Mouse (Mus musculus) inflammation-experienced regulatory T-cells, adult 6 months (primary cell): Measurements from ENCODE around the gene A930017K11Rik. TPM values are rescaled to one million over a fixed set of nuclear protein-coding genes. Genes with fewer than 3 reads are reported as not detected.

Experiments used
- ATAC-seq: one replicate; pipeline ENCODE4 v1.8.0; 2017
- polyA plus RNA-seq, 3 experiments: library from polyadenylated mRNA; unstranded; fragments of 100-300 nt; shearing (Covaris generic); gene quantifications; one replicate each; pipeline ENCODE4 v1.2.1; 2017

A930017K11Rik gene
- not detected for polyA plus RNA-seq

DNA sequence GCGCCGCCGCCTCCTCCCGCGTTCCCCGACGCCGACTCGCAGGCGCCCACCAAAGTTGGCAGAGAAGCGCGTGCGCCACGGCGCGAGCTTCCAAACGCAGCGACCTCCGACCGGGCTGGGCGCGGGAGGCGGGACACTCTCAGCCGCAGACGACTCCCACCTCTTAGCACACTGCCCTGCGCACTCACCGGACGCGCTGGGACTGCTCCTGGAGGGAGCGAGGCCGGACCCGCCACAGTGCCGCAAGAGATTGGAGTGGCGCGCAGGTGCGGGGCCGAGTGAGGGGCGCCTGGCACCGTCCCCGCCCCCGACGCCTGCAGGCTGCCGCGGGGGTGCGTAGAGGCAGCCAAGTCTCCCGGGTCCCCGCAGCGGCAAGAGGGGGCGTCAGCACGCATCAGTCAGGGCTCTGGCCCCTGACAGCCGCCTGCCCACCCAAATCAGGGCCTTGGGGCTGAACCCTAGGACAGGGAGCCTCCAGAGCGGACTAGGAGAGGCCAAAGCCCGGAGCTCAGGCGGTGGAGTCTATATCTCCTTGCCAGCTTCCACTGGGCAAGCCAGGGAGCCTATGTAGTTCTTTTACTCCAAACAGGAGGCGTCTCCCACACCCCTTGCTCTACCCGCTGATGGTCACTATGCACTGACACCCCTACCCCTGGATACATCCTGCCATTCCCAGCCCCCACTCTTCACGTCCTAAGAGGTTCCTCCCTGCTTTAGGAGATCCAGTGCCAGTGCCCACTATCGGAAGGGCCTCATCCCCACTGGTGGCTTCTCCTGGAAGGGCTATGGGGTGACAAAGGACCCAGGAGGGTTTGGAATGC, at the start of gene A930017K11Rik:
Gene A930017K11Rik, minus strand, starts transcription at position 763 of the 821 bp plus-strand sequence.
- no peak for ATAC-seq

DNA sequence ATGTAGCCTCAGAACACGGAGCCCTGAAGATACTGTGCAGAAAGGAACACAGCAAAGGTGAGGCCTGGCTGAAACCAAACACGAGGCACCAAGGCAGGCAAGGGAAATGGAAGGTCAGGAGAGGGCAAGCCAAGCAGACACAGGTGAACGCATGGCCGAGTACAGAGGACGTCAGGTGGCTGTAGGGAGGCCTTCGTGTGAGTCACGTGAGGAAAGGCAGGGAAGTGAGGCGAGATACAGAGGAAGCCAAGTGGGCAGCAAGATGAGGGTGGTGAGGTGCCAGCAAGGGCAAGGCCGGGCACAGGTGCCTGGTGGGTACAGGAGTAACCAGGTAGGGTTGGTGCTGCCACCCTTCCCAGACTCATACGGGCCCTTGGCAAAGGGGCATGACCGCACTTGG, 46.1 kb upstream of the A930017K11Rik start:
- ATAC-seq = no peak

DNA sequence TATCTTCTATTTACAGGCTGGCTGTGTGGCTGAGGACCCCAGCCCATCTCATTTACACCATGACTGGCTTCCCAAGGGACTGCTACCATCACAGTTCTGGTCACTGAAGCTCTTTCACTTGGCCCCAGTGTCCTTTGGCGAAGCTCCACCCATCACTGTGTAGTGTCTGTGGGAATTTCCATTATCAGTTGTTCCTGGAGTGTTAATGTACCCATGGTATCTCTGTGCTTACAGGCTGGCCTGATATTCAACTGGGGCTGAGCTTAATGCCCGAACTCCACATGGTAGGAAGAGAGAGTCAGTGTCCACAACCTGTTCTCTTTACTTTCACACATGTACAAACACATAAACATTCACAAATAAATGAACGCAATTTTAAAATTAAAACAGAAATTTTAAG, 41.1 kb upstream of the A930017K11Rik start:
- no peak for ATAC-seq

DNA sequence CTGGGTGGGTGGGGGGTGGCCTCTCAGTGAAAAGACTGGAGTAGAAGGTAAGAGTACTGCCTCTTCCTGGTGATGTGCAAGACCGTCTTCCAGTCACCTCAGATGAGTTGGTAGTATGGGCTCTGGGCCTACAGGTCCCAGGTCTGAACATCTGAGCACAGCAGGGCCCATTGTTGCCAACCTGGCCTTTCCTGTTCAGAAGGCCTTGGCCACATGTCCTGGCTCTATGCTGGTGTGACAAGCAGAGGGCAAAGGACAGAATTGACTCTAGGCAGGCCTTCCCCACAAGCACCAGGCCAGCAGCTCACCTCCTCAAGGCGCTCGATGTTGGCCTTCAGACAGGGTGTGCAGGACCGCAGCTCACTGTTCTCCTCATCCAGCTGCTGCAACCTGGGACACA, 39.9 kb upstream of the A930017K11Rik start:
- no peak for ATAC-seq

DNA sequence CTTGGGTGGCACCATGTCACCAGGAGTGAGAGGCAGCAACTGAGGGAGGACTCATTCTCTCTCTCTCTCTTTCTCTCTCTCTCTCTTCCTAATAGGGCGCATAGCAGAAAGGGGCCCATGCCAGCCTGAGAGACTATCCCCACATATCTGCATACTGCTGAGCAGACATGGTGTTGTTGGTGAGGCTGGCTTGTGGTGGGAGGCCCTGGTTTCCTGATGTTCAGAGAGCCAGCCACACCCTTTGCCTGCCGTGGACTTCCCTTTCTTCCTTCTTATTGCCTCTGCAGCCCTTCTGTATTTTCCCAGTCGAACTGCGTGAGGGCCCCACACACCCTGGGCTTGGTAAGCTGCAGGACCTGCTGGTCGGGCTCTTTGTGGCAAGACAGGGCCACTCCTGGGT, 38.0 kb upstream of the A930017K11Rik start:
- no peak for ATAC-seq

DNA sequence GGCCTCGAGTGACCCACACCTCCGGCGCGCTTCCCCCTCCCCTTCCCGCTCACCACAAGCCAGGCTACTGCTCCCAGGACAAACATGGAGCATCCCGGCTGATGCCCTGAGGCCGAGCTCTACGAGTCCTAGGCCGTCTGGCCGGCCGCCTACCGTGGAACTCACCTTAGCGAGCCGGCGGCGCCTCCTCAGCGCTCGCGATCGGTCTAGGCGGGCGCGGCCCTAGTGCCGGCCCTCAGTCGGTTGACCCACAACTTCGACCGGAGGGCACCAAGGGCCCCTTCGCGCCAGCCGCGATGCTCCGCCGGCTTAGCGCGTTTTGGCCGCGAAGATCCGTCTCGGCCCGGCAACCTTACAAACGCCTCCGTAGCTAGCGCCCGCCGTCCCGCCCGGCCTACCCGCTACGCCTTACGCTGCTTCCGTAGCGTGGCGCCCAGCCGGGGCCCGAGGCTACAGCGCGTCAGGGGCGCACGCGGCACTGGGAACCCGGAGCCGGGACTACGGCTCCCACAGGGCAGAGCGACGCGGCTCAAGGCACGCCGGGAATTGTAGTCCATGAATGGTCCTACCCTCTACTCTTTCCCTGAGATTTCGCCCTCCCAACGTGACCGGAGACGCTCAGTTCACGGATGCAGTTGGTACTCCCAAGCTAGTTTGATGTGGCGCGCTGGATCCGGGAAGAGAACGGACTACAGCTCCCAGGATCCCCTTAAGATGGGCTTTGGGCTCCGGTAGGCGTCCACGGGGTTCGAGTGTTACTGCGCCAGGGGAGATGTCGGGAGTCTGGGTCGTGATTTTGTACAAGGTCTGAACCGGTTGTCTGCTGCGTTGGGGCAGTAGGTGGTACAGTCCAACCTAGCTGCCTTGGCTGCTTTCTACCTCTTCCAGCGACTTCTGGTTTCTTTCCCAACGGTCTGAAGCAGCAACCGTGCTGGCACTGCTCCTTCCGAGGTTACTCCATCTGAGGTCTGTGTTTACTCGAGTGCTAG, 33.2 kb upstream of the A930017K11Rik start, which contains the start of gene Capn15:
Gene Capn15, minus strand, starts transcription at position 491 of the 989 bp plus-strand sequence.
- peak; percentile 99 for ATAC-seq

DNA sequence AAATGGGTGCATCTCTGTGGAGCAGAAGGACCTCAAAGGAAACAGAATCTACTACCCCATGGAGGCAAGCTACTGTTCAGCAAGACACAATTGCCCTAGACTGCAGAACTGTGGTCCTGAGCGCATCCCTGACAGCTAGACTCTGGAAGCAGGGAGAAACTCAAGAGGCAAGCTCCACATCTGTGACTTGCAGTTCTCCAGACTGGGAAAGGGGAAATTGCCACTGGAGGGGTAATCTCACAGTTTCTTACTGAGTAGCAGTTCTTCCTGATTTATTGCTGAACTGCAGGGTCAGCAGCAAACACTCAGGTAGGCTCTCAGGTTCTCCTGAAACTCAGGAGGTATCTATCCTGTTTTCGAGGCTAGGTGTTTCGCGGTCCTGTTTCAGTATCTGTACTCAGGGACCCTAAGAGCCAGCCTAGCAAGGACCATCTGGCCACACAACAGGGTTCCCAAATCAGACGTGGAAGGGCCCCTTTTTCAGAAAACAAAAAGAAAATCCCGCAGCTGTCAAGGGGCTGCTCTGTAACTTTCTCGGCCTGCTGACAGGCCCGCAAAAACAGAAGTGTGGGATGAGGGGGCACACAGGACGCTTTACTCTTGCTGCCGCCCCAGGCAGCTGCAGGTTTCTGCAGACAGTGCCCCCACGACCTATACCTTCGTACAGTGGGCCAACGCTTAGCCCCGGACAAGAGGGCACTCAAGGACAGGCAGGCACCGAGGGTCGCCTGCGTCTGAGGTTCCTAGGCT, 32.4 kb upstream of the A930017K11Rik start:
- peak; percentile 11 for ATAC-seq

DNA sequence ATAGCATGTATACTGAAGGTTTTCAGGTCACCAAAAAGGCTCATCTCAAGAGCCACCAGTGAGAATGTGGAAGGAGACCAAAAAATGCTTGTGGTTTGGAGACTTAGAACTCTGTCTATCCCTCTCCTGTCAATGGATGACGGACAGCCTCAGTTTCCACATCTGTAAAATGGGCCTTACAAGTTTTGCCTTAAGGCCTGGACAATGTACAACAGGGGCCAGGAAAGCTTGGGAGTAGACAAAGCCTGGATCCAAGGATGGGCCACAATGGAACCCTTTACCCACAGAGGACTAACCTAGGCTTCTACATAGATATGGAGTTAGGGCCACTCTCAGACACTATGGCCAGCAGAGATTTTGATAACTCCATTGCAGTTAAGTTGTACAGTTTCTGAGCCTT, 31.7 kb upstream of the A930017K11Rik start:
- no peak for ATAC-seq

DNA sequence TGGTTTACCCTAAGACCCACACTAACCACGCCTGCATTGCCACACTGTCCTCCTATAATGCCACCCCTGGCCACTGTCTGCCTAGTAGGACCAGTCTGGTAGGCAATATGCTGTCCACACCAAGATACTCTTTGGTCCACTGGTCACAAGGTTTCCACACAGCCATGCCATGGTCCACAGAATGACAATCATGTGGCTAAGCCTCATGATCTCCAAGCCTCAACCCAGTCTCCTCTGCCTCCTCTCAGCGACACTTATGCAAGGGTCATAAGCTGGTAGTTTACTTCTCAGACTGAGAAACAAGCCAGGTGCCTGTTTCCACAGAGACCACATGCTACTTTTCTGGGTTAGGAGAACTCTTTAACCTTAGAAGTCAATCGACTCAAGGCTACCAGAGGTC, 30.5 kb upstream of the A930017K11Rik start:
- ATAC-seq = no peak

DNA sequence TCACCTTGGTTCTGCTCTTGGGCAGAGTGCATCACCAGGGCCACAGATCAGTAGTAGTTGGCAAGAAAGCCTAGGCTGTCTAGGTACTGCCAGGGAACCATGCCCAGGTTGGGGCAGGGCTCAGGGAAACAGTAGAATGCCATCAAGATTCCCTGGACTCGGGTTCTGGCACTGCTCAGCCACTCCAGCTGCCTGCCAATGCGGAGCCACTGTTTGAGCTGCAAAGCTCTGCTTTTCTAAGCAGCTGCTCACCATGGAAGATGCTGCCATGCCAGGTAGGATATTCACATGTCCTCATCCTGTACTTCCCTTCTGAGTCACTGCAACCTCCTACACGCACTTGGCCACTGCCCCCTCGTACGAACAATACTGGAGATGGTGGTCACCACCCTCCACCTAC, 28.5 kb upstream of the A930017K11Rik start:
- no peak for ATAC-seq

DNA sequence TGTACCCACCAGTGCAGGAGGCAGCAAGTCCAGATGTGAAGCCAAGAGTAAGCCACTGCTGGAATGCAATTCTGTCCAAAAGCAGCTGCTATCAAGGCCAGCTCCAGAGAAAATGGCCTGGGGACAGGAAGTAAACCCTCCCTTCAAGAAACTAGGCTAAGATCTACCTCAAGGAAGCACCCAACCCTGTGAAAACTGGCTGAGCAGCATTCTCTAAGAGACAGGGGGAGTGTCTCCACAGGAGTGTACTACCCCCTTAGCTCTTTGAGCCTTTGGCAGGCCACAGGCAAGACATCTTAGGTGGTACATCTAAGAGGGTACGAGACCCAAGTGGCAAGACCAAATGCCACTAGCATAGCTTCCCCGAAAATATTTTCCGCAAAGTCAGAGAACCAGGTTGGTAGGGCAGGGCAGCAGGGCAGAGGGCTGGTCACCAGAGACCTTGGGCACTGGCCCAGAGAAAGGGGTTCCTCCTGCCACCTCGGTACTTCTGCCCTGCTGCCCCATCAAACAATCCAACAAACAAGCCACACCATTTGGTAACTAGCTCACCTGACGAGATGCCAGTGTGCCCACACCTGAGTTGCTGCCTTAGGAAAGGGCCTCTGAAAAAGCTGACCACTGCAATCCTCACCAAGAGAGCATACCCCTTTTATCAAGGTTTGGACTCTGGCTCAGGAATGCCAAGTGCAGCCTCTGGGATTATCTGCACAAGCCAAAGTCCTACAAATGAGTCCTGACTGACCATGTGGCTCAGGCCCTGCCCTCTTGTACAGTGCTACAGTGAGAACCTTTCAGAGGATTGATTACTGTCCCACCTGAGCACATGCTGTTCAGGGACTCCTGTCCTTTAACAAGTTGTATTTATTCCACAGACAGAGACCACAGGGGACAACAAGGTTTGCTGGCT, 27.7 kb upstream of the A930017K11Rik start:
- ATAC-seq = no peak

DNA sequence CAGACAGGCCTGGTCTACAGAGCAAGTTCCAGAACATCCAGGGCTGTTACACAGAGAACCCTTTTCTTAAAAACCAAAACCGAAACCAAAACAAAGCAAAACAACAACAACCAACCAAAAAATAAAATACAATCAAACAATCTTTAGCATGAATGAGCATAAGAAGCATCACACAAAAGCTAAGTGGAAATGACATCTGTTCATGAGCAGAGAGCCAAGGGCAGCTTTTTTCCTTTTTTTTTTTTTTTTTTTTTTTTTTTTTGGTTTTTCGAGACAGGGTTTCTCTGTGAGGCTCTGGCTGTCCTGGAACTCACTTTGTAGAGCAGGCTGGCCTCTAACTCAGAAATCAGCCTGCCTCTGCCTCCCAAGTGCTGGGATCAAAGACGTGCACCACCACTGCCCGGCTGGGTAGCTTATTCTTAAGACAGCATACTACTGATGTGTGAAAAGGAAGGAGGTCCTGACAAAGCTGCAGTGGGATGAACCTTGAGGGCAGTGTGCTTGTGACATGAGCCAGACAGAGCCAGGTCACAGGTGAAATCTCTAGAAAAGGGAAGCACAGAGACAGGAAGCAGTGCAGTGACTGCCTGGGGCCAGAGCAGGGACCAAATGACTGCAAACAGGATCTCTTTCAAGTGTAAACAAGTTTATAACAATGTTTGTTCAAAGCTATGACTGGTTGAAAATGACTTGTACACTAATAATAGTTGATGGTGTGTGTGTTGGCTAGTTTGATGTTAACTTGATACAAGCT, 18.8 kb upstream of the A930017K11Rik start:
- no peak for ATAC-seq

DNA sequence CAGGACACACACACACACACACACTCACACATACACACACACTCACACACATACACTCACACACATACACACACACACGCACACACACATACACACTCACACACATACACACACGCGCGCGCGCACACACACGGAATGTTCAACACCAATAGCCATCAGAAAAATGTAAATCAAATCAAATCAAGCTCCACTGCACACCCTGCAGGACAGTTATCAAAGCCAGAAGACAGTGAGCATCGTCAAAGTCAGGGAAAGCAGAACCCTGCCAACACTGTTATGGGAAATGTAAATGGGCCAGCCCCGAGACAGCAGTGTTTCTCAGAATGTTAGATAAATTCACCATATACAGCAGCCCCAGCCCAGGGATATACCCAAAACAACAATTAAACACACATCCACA, 18.1 kb upstream of the A930017K11Rik start:
- ATAC-seq = no peak

DNA sequence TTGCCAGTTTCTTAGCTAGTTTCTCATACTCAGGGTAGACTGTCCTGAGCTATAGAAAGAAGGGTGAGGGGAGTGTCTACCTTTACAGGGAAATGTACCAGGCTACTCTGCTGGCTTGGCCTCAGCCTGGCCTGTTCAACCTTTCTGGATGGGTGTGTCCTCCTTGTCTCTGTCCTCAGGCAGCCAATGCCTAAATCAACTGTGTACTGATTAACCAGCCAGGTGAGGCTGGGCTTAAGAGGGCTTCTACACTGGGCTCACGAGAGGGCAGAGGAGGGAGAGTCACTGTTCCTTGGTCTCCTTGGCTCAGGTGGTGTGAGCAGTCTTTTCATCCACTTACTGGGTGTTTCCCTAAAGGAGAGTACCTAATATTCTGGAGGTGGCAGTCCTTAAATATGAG, 15.8 kb upstream of the A930017K11Rik start:
- no peak for ATAC-seq

DNA sequence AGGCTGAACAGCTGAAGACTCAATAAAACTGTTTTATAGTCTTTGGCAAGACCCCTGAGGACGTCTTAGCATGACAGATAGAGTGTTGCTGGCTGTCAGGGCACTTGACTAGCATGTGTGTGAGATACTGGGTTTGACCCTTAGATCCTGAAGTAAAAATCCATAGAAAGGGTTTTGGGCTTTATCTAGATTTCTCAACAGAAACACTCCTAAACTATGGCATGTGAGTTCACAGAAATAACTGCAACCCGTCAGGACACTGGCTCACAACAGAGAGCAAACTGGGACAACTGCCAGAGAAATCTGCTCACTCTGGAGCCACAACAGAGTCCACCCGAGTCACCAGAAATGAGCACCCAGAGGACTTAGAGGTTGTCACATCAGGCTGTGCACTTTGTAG, 15.3 kb upstream of the A930017K11Rik start:
- ATAC-seq = no peak

DNA sequence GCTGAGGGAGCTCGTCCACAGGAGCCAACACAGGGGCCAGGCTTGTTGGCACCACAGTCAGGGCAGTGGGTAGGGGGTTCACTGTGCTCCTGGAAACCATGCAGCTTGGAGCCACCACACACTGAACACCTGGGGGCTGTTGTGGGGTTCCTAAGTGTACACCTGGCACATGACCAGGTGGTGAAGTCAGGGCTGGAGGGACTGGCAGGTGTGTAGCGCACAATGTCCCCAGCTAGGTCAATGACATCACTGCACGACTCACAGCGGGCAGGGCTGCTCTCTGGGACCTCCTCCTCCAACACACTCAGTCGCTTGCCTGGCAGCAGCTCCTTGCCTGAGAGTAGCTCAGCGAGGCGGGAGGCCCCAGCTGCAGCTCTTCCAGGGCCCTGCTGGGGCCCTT, 11.9 kb upstream of the A930017K11Rik start:
- ATAC-seq = no peak

DNA sequence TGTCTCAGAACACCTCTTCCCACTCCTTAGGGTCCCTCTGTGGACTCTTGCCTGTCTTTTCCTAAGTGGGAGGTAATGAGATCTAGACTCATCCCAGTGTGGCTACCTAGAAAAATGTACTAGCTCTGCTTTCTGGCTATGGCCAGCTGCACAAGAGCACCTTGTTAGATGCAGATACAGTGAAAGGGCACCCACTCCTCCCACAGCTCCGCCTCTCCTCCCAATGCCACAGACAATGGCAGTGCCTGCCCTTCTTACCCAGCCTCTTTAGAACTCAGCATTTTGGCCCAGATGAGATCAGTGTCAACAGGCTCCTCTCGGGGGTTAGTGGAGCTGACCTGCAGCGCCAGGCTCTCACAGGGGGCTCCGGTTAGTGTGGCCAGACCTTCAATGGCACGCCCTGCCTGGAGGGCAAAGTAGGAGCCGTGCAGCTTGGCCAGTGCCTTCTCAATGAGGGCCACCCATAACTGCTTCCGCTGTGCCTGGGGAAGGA, 10.1 kb upstream of the A930017K11Rik start:
- ATAC-seq = no peak

DNA sequence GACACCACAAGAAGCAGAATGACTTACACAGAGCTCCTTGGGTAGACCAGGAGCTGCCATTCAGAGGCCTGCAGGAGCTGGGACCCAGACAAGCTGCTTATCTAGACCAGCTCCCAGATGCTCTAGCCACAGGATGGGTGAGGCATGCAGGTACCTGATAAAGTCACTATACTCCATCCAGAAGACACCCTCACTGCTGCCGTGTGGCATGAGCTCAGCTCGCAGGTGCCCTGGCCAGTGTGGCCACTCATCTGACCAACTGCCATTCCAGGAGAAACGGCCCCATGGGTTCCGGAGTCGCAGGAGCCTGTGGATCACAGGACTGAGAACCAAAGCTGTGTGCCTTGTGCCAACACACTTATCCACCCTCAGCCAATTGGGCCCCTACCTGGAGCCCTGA, 9.2 kb upstream of the A930017K11Rik start:
- ATAC-seq = no peak

DNA sequence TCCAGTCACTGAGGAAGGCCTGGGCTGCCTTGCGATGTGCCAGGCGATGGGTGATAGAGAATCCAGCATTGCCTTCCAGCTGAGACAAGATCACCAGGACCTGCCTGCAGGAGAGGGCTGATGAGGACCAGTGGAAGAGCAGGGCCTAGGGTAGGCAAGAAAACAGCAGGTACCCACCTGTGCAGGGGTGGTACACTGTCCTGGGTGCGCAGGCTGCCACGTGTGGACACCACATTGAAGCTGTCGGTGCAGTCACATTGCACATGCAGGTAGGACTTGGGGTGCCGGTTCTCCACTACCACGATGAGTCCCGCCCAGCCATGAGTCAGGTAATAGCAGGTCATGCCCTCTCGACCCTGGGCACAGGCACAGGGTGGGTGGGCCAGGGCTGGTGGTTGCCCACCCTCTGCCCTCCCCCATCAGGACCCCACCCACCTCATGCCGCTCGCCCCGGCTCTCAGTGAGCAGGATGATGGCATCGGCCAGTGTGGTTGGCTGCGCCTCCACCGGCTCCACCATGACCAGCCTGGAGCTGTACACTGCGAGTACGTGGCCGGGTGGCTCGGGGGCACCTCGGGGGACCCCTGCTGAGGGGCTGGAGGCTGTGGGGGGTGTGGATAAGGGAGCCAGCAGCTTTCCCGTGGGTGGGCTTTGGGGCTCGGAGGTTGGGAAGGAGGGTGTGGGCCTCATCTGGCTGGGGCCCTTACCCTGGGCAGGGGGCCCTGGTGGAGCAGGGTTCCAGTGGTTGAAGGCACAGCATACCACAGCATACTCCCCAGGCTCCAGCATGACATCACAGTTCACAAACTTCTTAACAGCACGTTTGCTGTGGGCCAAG, 7.5 kb upstream of the A930017K11Rik start:
- ATAC-seq = no peak
